Mouse (Mus musculus): Measurements from ENCODE around the gene Hmga1b. TPM values are rescaled to one million over a fixed set of nuclear protein-coding genes. Genes with fewer than 3 reads are reported as not detected.
"Not testable (repeated sequence)": the region's sequence is repeated elsewhere in the genome, so short reads cannot be mapped to it uniquely, and the experiment has no call there.

The Hmga1b gene
- polyA plus RNA-seq, 1 experiment from 2014 or later = 3.7 TPM

- H3K9me3 ChIP-seq (ENCODE audit: low read length) = no peaks in the 10 kb centered on the region
- no peaks in the 10 kb centered on the region for H3K27me3 ChIP-seq (replicated peaks; ENCODE audit: insufficient read depth, low read length)
- no peak overlapping the region for H3K4me3 ChIP-seq (ENCODE audit: low read depth, low read length)
- DNase-seq (ENCODE audit: low spot score) = peak; percentile 96
- no peak overlapping the region for H3K4me2 ChIP-seq (replicated peaks; ENCODE audit: low read depth, low read length)
- no peaks in the 10 kb centered on the region for H3K36me3 ChIP-seq (ENCODE audit: insufficient read depth, low read length)
- peak; percentile 92 for ATAC-seq
- peak overlapping the region; percentile 88 for H3K27ac ChIP-seq (ENCODE audit: low read length)
- no peaks in the 10 kb centered on the region for H3K4me1 ChIP-seq (ENCODE audit: insufficient read depth, low read depth, low read length)
- TF ChIP-seq CTCF (IDR thresholded peaks at IDR 0.05) (no peak), EP300 (IDR thresholded peaks at IDR 0.05) (peak; percentile 99)
- 47% methylated on average over 7 of the region's 7 CpGs for WGBS
- H3K9ac ChIP-seq (replicated peaks; ENCODE audit: low read depth) = no peak overlapping the region
Observed at GRCm38 (mm10) chr11:120744121-120744701, 18.4 kb upstream of the Hmga1b start.

GRCm38 (mm10) chr11:120747974-120748373 lies 14.6 kb upstream of the Hmga1b start:
- H3K9me3 ChIP-seq (ENCODE audit: low read length) = no peaks in the 10 kb centered on the region
- H3K27me3 ChIP-seq (replicated peaks; ENCODE audit: insufficient read depth, low read length) = no peaks in the 10 kb centered on the region
- DNase-seq (ENCODE audit: low spot score) (peak; percentile 77), ATAC-seq (no peak)
- H3K4me2 ChIP-seq (replicated peaks; ENCODE audit: low read depth, low read length) = no peak overlapping the region
- WGBS = 47% methylated on average over 4 of the region's 4 CpGs
- peak overlapping the region; percentile 10; the same call in 1 of the 2 replicates for H3K27ac ChIP-seq (ENCODE audit: low read length)
- no peaks in the 10 kb centered on the region for H3K36me3 ChIP-seq (ENCODE audit: insufficient read depth, low read length)
- no peak overlapping the region for H3K4me3 ChIP-seq (ENCODE audit: low read depth, low read length)
- TF ChIP-seq CTCF (IDR thresholded peaks at IDR 0.05) (no peak), EP300 (IDR thresholded peaks at IDR 0.05) (peak; percentile 47; the same call in 1 of the 2 replicates)
- H3K9ac ChIP-seq (replicated peaks; ENCODE audit: low read depth) = no peak overlapping the region
- H3K4me1 ChIP-seq (ENCODE audit: insufficient read depth, low read depth, low read length) = no peaks in the 10 kb centered on the region

GRCm38 (mm10) chr11:120749430-120749829 lies 13.2 kb upstream of the Hmga1b start:
- Histone ChIP-seq H3K9ac (replicated peaks; ENCODE audit: low read depth) (no peak overlapping the region), H3K4me2 (replicated peaks; ENCODE audit: low read depth, low read length) (no peak overlapping the region), H3K9me3 (ENCODE audit: low read length) (no peaks in the 10 kb centered on the region), H3K4me3 (ENCODE audit: low read depth, low read length) (no peak overlapping the region), H3K4me1 (ENCODE audit: insufficient read depth, low read depth, low read length) (no peaks in the 10 kb centered on the region), H3K27ac (ENCODE audit: low read length) (no peak overlapping the region), H3K27me3 (replicated peaks; ENCODE audit: insufficient read depth, low read length) (no peaks in the 10 kb centered on the region), H3K36me3 (ENCODE audit: insufficient read depth, low read length) (no peaks in the 10 kb centered on the region)
- 66% methylated on average over 8 of the region's 8 CpGs for WGBS
- ATAC-seq = no peak
- peak; percentile 67 for DNase-seq (ENCODE audit: low spot score)
- TF ChIP-seq CTCF (IDR thresholded peaks at IDR 0.05) (peak; percentile 69), EP300 (IDR thresholded peaks at IDR 0.05) (no peak)

GRCm38 (mm10) chr11:120751606-120752005 lies 11.0 kb upstream of the Hmga1b start:
- ATAC-seq (no peak), DNase-seq (ENCODE audit: low spot score) (peak; percentile 4)
- no peak overlapping the region for H3K27ac ChIP-seq (ENCODE audit: low read length)
- TF ChIP-seq CTCF (IDR thresholded peaks at IDR 0.05) (no peak), EP300 (IDR thresholded peaks at IDR 0.05) (no peak)
- no peak overlapping the region for H3K9ac ChIP-seq (replicated peaks; ENCODE audit: low read depth)
- no peaks in the 10 kb centered on the region for H3K27me3 ChIP-seq (replicated peaks; ENCODE audit: insufficient read depth, low read length)
- H3K36me3 ChIP-seq (ENCODE audit: insufficient read depth, low read length) = no peaks in the 10 kb centered on the region
- 44% methylated on average over 4 of the region's 4 CpGs for WGBS
- H3K4me3 ChIP-seq (ENCODE audit: low read depth, low read length) = no peak overlapping the region
- no peaks in the 10 kb centered on the region for H3K4me1 ChIP-seq (ENCODE audit: insufficient read depth, low read depth, low read length)
- H3K4me2 ChIP-seq (replicated peaks; ENCODE audit: low read depth, low read length) = no peak overlapping the region
- no peaks in the 10 kb centered on the region for H3K9me3 ChIP-seq (ENCODE audit: low read length)

DNA sequence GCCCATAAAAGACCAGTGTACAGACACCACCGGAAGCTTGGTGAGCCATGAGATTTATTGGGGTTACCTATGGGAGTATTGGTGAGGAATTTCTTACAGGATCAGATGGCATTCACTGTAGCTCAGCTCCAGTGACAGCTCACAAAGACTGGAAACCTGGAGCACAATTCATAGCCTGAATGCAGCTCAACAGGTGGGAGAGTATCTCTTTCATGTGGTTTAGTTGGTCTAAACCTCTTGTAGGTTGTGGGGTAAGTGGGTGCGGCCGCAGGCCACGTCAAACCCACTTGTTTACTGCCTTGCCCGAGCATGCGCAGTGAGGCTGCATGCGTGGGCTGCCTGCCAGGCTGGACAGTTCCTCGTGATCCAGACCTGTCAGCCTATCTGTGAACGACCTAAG lies 2.4 kb upstream of the Hmga1b start:
- no peak for DNase-seq (ENCODE audit: low spot score)
- Histone ChIP-seq H3K27me3 (replicated peaks; ENCODE audit: insufficient read depth, low read length) (no peaks in the 10 kb centered on the region), H3K4me2 (replicated peaks; ENCODE audit: low read depth, low read length) (no peak overlapping the region), H3K27ac (ENCODE audit: low read length) (no peak overlapping the region), H3K9me3 (ENCODE audit: low read length) (no peaks in the 10 kb centered on the region), H3K4me3 (ENCODE audit: low read depth, low read length) (no peak overlapping the region), H3K4me1 (ENCODE audit: insufficient read depth, low read depth, low read length) (0 out of 2 replicates have a peak, but pooled peaks cover 4% of the 10 kb centered on the region), H3K36me3 (ENCODE audit: insufficient read depth, low read length) (no peaks in the 10 kb centered on the region), H3K9ac (replicated peaks; ENCODE audit: low read depth) (no peak overlapping the region)
- WGBS = 83% methylated on average over 9 of the region's 9 CpGs
- no peak for TF ChIP-seq EP300 (IDR thresholded peaks at IDR 0.05)
- no peak for TF ChIP-seq CTCF (IDR thresholded peaks at IDR 0.05)
- no peak for ATAC-seq

- TF ChIP-seq EP300 (IDR thresholded peaks at IDR 0.05) (0 out of 2 replicates have a peak, but pooled peaks have one; percentile 54), CTCF (IDR thresholded peaks at IDR 0.05) (no peak)
- peak overlapping the region; percentile 54 for H3K27ac ChIP-seq (ENCODE audit: low read length)
- H3K36me3 ChIP-seq (ENCODE audit: insufficient read depth, low read length) = no peaks in the 10 kb centered on the region
- 0 out of 2 replicates have a peak, but pooled peaks cover 4% of the 10 kb centered on the region for H3K4me1 ChIP-seq (ENCODE audit: insufficient read depth, low read depth, low read length)
- H3K4me2 ChIP-seq (replicated peaks; ENCODE audit: low read depth, low read length) = no peak overlapping the region
- no peaks in the 10 kb centered on the region for H3K9me3 ChIP-seq (ENCODE audit: low read length)
- no peak overlapping the region for H3K9ac ChIP-seq (replicated peaks; ENCODE audit: low read depth)
- DNase-seq (ENCODE audit: low spot score) = peak; percentile 52
- ATAC-seq = peak; percentile 76
- WGBS = 55% methylated on average over 14 of the region's 14 CpGs
- H3K4me3 ChIP-seq (ENCODE audit: low read depth, low read length) = no peak overlapping the region
- H3K27me3 ChIP-seq (replicated peaks; ENCODE audit: insufficient read depth, low read length) = no peaks in the 10 kb centered on the region
Observed at GRCm38 (mm10) chr11:120761811-120762671, 553 bp upstream of the Hmga1b start.

GRCm38 (mm10) chr11:120763121-120763999 lies 766 bp downstream of the Hmga1b start:
- peak; percentile 38 for ATAC-seq
- H3K27me3 ChIP-seq (replicated peaks; ENCODE audit: insufficient read depth, low read length); H3K4me1 ChIP-seq (ENCODE audit: insufficient read depth, low read depth, low read length); H3K27ac ChIP-seq (ENCODE audit: low read length); DNase-seq (ENCODE audit: low spot score); H3K9me3 ChIP-seq (ENCODE audit: low read length); H3K4me3 ChIP-seq (ENCODE audit: low read depth, low read length); H3K9ac ChIP-seq (replicated peaks; ENCODE audit: low read depth); H3K4me2 ChIP-seq (replicated peaks; ENCODE audit: low read depth, low read length); H3K36me3 ChIP-seq (ENCODE audit: insufficient read depth, low read length): not testable (repeated sequence)
- 26% methylated on average over 2 of the region's 23 CpGs for WGBS

GRCm38 (mm10) chr11:120767023-120767422 lies 4.4 kb downstream of the Hmga1b start:
- not testable (repeated sequence) for H3K4me1 ChIP-seq (ENCODE audit: insufficient read depth, low read depth, low read length); H3K36me3 ChIP-seq (ENCODE audit: insufficient read depth, low read length); H3K4me3 ChIP-seq (ENCODE audit: low read depth, low read length); H3K9ac ChIP-seq (replicated peaks; ENCODE audit: low read depth); DNase-seq (ENCODE audit: low spot score); H3K27me3 ChIP-seq (replicated peaks; ENCODE audit: insufficient read depth, low read length); ATAC-seq; H3K4me2 ChIP-seq (replicated peaks; ENCODE audit: low read depth, low read length); H3K27ac ChIP-seq (ENCODE audit: low read length); H3K9me3 ChIP-seq (ENCODE audit: low read length)
- 61% methylated on average over 3 of the region's 7 CpGs for WGBS
